Mouse (Mus musculus): ENCODE results near the gene Tnp1. TPM values are rescaled to one million over a fixed set of nuclear protein-coding genes. Genes with fewer than 3 reads are reported as not detected.

The Tnp1 gene
- not detected in 2 replicates for polyA plus RNA-seq (2014; fragmentation: Nextera tagmentation; extraction: Ambion mirVana)

GRCm38 (mm10) chr1:73015731-73016130 lies at the start of gene Tnp1:
Gene Tnp1, minus strand, starts transcription at chr1:73015909.
- Histone ChIP-seq H3K4me3 (ENCODE audit: low read depth, low read length) (no peak within 1 kb of the TSS), H3K9ac (ENCODE audit: low read length) (no peak within 1 kb of the TSS), H3K36me3 (ENCODE audit: control insufficient read depth, insufficient read depth, low read length) (no peaks in the 10 kb centered on the region), H3K9me3 (replicated peaks; ENCODE audit: control insufficient read depth, low read length) (no peaks in the 10 kb centered on the region), H3K4me1 (ENCODE audit: control insufficient read depth, insufficient read depth, low read length) (no peaks in the 10 kb centered on the region), H3K27ac (ENCODE audit: low read depth, low read length) (no peak within 1 kb of the TSS), H3K27me3 (replicated peaks; ENCODE audit: control insufficient read depth, insufficient read depth, low read length) (no peaks in the 10 kb centered on the region), H3K4me2 (ENCODE audit: low read length) (no peak within 1 kb of the TSS)
- DNase-seq (ENCODE audit: low spot score) (no peak), ATAC-seq (no peak)
- WGBS, result 91% methylated on average over 12 of the region's 12 CpGs

- no peaks in the 10 kb centered on the region for H3K9me3 ChIP-seq (replicated peaks; ENCODE audit: control insufficient read depth, low read length)
- 67% methylated on average over 3 of the region's 3 CpGs for WGBS
- no peak overlapping the region for H3K27ac ChIP-seq (ENCODE audit: low read depth, low read length)
- no peaks in the 10 kb centered on the region for H3K4me1 ChIP-seq (ENCODE audit: control insufficient read depth, insufficient read depth, low read length)
- H3K9ac ChIP-seq (ENCODE audit: low read length), result no peak overlapping the region
- no peak for DNase-seq (ENCODE audit: low spot score)
- no peaks in the 10 kb centered on the region for H3K36me3 ChIP-seq (ENCODE audit: control insufficient read depth, insufficient read depth, low read length)
- no peak overlapping the region for H3K4me3 ChIP-seq (ENCODE audit: low read depth, low read length)
- H3K27me3 ChIP-seq (replicated peaks; ENCODE audit: control insufficient read depth, insufficient read depth, low read length), result no peaks in the 10 kb centered on the region
- no peak overlapping the region for H3K4me2 ChIP-seq (ENCODE audit: low read length)
- ATAC-seq, result no peak
These were observed 48.6 kb upstream of the Tnp1 start for GRCm38 (mm10) chr1:73064336-73064735.

- Histone ChIP-seq H3K27ac (ENCODE audit: low read depth, low read length) (no peak overlapping the region), H3K27me3 (replicated peaks; ENCODE audit: control insufficient read depth, insufficient read depth, low read length) (no peaks in the 10 kb centered on the region), H3K4me1 (ENCODE audit: control insufficient read depth, insufficient read depth, low read length) (no peaks in the 10 kb centered on the region), H3K4me3 (ENCODE audit: low read depth, low read length) (no peak overlapping the region), H3K9me3 (replicated peaks; ENCODE audit: control insufficient read depth, low read length) (no peaks in the 10 kb centered on the region), H3K9ac (ENCODE audit: low read length) (no peak overlapping the region), H3K36me3 (ENCODE audit: control insufficient read depth, insufficient read depth, low read length) (no peaks in the 10 kb centered on the region), H3K4me2 (ENCODE audit: low read length) (no peak overlapping the region)
- DNase-seq (ENCODE audit: low spot score) (no peak), ATAC-seq (no peak)
- WGBS, result 79% methylated on average over 7 of the region's 7 CpGs
These were observed 46.0 kb upstream of the Tnp1 start for GRCm38 (mm10) chr1:73061491-73062233.

- 5% methylated on average over 3 of the region's 3 CpGs for WGBS
- no peaks in the 10 kb centered on the region for H3K4me1 ChIP-seq (ENCODE audit: control insufficient read depth, insufficient read depth, low read length)
- DNase-seq (ENCODE audit: low spot score), result no peak
These were observed 44.6 kb upstream of the Tnp1 start for GRCm38 (mm10) chr1:73060271-73060670.

GRCm38 (mm10) chr1:73056266-73057001 lies 40.7 kb upstream of the Tnp1 start:
- no peaks in the 10 kb centered on the region for H3K4me1 ChIP-seq (ENCODE audit: control insufficient read depth, insufficient read depth, low read length)
- no peak for ATAC-seq
- H3K27me3 ChIP-seq (replicated peaks; ENCODE audit: control insufficient read depth, insufficient read depth, low read length), result no peaks in the 10 kb centered on the region
- no peak overlapping the region for H3K4me2 ChIP-seq (ENCODE audit: low read length)
- H3K9ac ChIP-seq (ENCODE audit: low read length), result no peak overlapping the region
- no peaks in the 10 kb centered on the region for H3K36me3 ChIP-seq (ENCODE audit: control insufficient read depth, insufficient read depth, low read length)
- 96% methylated on average over 3 of the region's 3 CpGs for WGBS
- H3K9me3 ChIP-seq (replicated peaks; ENCODE audit: control insufficient read depth, low read length), result no peaks in the 10 kb centered on the region
- no peak overlapping the region for H3K27ac ChIP-seq (ENCODE audit: low read depth, low read length)
- H3K4me3 ChIP-seq (ENCODE audit: low read depth, low read length), result no peak overlapping the region
- DNase-seq (ENCODE audit: low spot score), result no peak

More at GRCm38 (mm10) chr1:73060271-73060670, 44.6 kb upstream of the Tnp1 start:
- H3K27me3 ChIP-seq (replicated peaks; ENCODE audit: control insufficient read depth, insufficient read depth, low read length), result no peaks in the 10 kb centered on the region
- H3K9ac ChIP-seq (ENCODE audit: low read length), result no peak overlapping the region
- H3K9me3 ChIP-seq (replicated peaks; ENCODE audit: control insufficient read depth, low read length), result no peaks in the 10 kb centered on the region
- no peak overlapping the region for H3K27ac ChIP-seq (ENCODE audit: low read depth, low read length)
- no peak for ATAC-seq
- H3K4me2 ChIP-seq (ENCODE audit: low read length), result no peak overlapping the region
- H3K4me3 ChIP-seq (ENCODE audit: low read depth, low read length), result no peak overlapping the region
- H3K36me3 ChIP-seq (ENCODE audit: control insufficient read depth, insufficient read depth, low read length), result no peaks in the 10 kb centered on the region

- H3K9ac ChIP-seq (ENCODE audit: low read length), result no peak overlapping the region
- H3K36me3 ChIP-seq (ENCODE audit: control insufficient read depth, insufficient read depth, low read length), result no peaks in the 10 kb centered on the region
- no peaks in the 10 kb centered on the region for H3K4me1 ChIP-seq (ENCODE audit: control insufficient read depth, insufficient read depth, low read length)
- WGBS, result 41% methylated on average over 3 of the region's 3 CpGs
- H3K27ac ChIP-seq (ENCODE audit: low read depth, low read length), result no peak overlapping the region
- H3K4me3 ChIP-seq (ENCODE audit: low read depth, low read length), result no peak overlapping the region
- H3K9me3 ChIP-seq (replicated peaks; ENCODE audit: control insufficient read depth, low read length), result no peaks in the 10 kb centered on the region
- H3K4me2 ChIP-seq (ENCODE audit: low read length), result no peak overlapping the region
- no peak for ATAC-seq
- no peak for DNase-seq (ENCODE audit: low spot score)
- no peaks in the 10 kb centered on the region for H3K27me3 ChIP-seq (replicated peaks; ENCODE audit: control insufficient read depth, insufficient read depth, low read length)
These were observed 40.1 kb upstream of the Tnp1 start for GRCm38 (mm10) chr1:73055820-73056219.

GRCm38 (mm10) chr1:73055206-73055605 lies 39.5 kb upstream of the Tnp1 start:
- Histone ChIP-seq H3K36me3 (ENCODE audit: control insufficient read depth, insufficient read depth, low read length) (no peaks in the 10 kb centered on the region), H3K4me2 (ENCODE audit: low read length) (no peak overlapping the region), H3K27me3 (replicated peaks; ENCODE audit: control insufficient read depth, insufficient read depth, low read length) (no peaks in the 10 kb centered on the region), H3K9ac (ENCODE audit: low read length) (no peak overlapping the region), H3K9me3 (replicated peaks; ENCODE audit: control insufficient read depth, low read length) (no peaks in the 10 kb centered on the region), H3K27ac (ENCODE audit: low read depth, low read length) (no peak overlapping the region), H3K4me3 (ENCODE audit: low read depth, low read length) (no peak overlapping the region), H3K4me1 (ENCODE audit: control insufficient read depth, insufficient read depth, low read length) (no peaks in the 10 kb centered on the region)
- DNase-seq (ENCODE audit: low spot score) (no peak), ATAC-seq (no peak)
- WGBS, result 61% methylated on average over 6 of the region's 6 CpGs

- H3K9ac ChIP-seq (ENCODE audit: low read length), result no peak overlapping the region
- H3K4me2 ChIP-seq (ENCODE audit: low read length), result no peak overlapping the region
- H3K36me3 ChIP-seq (ENCODE audit: control insufficient read depth, insufficient read depth, low read length), result no peaks in the 10 kb centered on the region
- H3K9me3 ChIP-seq (replicated peaks; ENCODE audit: control insufficient read depth, low read length), result no peaks in the 10 kb centered on the region
- H3K27me3 ChIP-seq (replicated peaks; ENCODE audit: control insufficient read depth, insufficient read depth, low read length), result no peaks in the 10 kb centered on the region
- WGBS, result 37% methylated on average over 9 of the region's 9 CpGs
- no peak overlapping the region for H3K4me3 ChIP-seq (ENCODE audit: low read depth, low read length)
- no peak overlapping the region for H3K27ac ChIP-seq (ENCODE audit: low read depth, low read length)
- ATAC-seq (no peak), DNase-seq (ENCODE audit: low spot score) (no peak)
- H3K4me1 ChIP-seq (ENCODE audit: control insufficient read depth, insufficient read depth, low read length), result no peaks in the 10 kb centered on the region
These were observed 38.0 kb upstream of the Tnp1 start for GRCm38 (mm10) chr1:73053545-73054326.

Data from forebrain, embryonic 14.5 days (tissue).